Mouse (Mus musculus) layer of hippocampus, adult 2 months (tissue): ENCODE measurements around the gene Zfp148. TPM values are rescaled to one million over a fixed set of nuclear protein-coding genes. Genes with fewer than 3 reads are reported as not detected.

Experiments used
- DNase-seq, 2 experiments: peaks; one replicate each; pipeline ENCODE4 v3.0.0; 2022; ENCODE audit warnings: low spot score in 2 of 2
- H3K27ac ChIP-seq: fragments of 200-600 bp; 2 replicates; pipeline ENCODE4 v1.8.1; 2022
- H3K4me3 ChIP-seq: fragments of 200-600 bp; 2 replicates; pipeline ENCODE4 v1.8.1; 2022; ENCODE audit warnings: mild to moderate bottlenecking
- CTCF ChIP-seq: fragments of 200-600 bp; conservative IDR thresholded peaks from 2 replicates; pipeline ENCODE4 v1.8.1; 2022; ENCODE audit warnings: antibody characterized with exemption, mild to moderate bottlenecking, moderate library complexity
- total RNA-seq, 2 experiments: library from RNA; stranded (reverse); gene quantifications; 2 replicates each; pipeline ENCODE4 v1.2.3; 2021

Gene Zfp148
- total RNA-seq, 2 experiments from 2014 or later = 161 to 166 TPM

- no peak overlapping the region for H3K4me3 ChIP-seq
- no peak for DNase-seq
- H3K27ac ChIP-seq = no peak overlapping the region
- TF ChIP-seq CTCF = no peak
These were observed 73.2 kb downstream of the Zfp148 start for GRCm38 (mm10) chr16:33453826-33454225.

DNA sequence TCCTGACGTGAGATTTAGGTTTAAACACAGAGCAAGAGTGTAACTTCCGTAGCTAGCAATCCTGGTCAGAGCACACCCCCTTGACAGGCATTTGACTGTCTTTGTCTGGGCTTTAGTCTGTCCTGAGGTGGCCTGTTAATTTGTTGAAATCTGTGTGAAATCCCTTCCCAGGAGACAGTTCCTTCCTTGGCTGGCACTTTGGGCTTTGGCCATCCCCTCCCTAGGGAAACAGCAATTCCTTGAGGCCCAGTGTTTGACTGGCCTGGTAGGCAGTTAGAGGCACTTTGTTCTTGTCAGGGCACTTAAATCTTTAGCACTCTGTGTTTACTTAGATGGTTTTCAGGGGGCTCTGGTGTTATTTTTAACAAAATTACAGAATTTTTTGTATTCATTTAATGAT lies 73.7 kb downstream of the Zfp148 start:
- Histone ChIP-seq H3K4me3 (no peak overlapping the region), H3K27ac (no peak overlapping the region)
- DNase-seq = no peak
- TF ChIP-seq CTCF = no peak

- Histone ChIP-seq H3K4me3 (no peak overlapping the region), H3K27ac (no peak overlapping the region)
- no peak for TF ChIP-seq CTCF
- DNase-seq = no peak
These were observed 74.8 kb downstream of the Zfp148 start for GRCm38 (mm10) chr16:33455263-33455910.

GRCm38 (mm10) chr16:33459101-33459500 lies 78.5 kb downstream of the Zfp148 start:
- H3K27ac ChIP-seq = peak overlapping the region; percentile 24; the same call in 1 of the 2 replicates
- no peak for TF ChIP-seq CTCF
- no peak overlapping the region for H3K4me3 ChIP-seq
- no peak for DNase-seq

DNA sequence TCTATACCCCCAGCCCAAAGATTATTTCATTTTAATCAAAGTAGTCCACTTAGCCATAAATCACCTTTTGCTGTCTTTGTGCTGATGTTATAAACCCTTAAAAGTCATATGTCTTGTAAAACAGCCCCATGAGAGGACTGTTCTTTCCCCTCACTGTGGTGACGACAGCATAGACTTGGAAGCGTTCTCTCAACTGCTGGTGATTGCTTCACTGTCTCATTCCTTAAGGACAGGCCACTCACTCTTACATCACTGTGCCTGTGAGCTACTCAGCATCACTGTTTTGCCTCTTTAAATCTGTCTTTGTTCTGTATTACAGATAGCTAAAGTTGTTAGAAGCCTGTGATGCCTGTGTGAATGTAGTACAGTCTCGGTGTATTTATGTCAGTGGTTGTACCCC lies 80.8 kb downstream of the Zfp148 start:
- H3K4me3 ChIP-seq = no peak overlapping the region
- no peak for TF ChIP-seq CTCF
- DNase-seq = peak in 1 of 2 experiments; percentile 5
- H3K27ac ChIP-seq = peak overlapping the region; percentile 28; the same call in 1 of the 2 replicates

DNA sequence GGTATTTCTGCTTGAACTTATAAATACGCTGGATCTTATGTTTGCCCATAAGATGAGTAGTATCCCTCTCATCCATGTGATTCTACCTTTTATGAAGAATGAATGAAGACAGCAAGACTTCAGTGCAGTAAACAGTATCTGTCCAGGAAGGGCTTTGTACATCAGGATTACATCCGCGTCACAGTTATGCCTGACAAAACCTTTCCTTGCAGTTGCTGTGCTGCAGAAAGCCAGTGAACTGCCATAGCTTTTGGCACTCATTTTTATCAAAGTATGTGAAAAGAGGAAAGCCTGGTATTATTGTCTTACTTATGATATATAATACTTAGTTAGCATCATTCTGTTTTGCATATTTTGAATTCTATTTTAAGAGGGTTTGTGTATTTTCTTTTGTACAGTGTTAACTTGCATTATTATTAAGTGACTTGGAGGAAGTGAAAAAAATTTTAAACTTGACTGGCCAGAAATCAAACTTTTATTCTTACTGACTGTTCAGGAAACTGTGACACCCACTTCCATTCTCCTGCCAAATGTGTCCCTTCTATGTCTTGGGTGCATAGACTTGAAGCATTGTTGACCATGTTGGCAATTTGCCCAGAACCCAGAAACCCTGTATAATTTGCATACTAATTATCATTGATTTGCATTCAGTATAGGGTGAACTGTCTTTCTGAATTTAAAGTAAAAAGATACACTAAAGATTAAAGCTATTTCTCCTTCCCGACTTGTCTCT lies 84.0 kb downstream of the Zfp148 start:
- no peak for TF ChIP-seq CTCF
- Histone ChIP-seq H3K27ac (peak overlapping the region; percentile 80), H3K4me3 (no peak overlapping the region)
- peak; percentile 20 to 41 for DNase-seq

DNA sequence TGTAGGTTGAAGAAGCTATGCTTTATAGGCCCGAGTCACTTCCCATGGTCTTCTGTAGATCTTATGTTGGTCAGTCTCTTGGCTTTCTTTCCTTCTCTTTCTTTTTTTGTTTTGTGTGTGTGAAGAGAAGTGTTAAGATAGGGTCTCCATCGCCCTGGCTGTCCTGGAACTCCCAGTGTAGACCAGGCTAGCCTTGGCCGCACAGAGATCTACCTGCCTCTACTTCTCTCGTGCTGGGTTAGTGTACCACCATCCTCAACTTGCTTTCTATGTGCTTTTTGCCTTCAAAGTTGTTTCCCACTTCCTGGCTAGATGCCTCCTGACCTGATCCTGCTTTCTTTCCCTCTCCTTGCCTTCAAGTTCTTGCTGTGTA lies 84.6 kb downstream of the Zfp148 start:
- peak in 1 of 2 experiments; percentile 6 for DNase-seq
- peak overlapping the region; percentile 80 for H3K27ac ChIP-seq
- no peak for TF ChIP-seq CTCF
- H3K4me3 ChIP-seq = no peak overlapping the region

GRCm38 (mm10) chr16:33467451-33467850 lies 86.8 kb downstream of the Zfp148 start:
- DNase-seq = peak in 1 of 2 experiments; percentile 5
- H3K27ac ChIP-seq = peak overlapping the region; percentile 36; the same call in 1 of the 2 replicates
- TF ChIP-seq CTCF = no peak

DNA sequence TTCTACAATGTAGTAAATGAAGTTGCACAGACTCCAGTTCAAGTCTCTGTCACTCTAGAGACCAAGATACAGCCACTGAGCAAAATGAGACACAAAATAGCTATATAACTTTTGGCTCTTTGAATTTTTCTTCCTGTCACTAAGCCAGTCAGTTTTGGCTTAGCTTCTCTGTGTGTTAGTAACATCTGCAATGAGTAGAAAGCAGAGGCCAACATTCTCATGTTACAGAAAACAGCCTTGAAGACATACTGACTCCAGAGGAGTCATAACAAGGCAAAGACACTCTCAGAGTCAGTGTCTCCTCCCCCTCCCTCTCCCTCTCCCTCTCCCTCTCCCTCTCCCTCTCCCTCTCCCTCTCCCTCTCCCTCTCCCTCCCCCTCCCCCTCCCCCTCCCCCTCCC lies 89.3 kb downstream of the Zfp148 start:
- DNase-seq = no peak
- no peak for TF ChIP-seq CTCF
- Histone ChIP-seq H3K4me3 (no peak overlapping the region), H3K27ac (no peak overlapping the region)

More at GRCm38 (mm10) chr16:33467451-33467850, 86.8 kb downstream of the Zfp148 start:
- no peak overlapping the region for H3K4me3 ChIP-seq

DNA sequence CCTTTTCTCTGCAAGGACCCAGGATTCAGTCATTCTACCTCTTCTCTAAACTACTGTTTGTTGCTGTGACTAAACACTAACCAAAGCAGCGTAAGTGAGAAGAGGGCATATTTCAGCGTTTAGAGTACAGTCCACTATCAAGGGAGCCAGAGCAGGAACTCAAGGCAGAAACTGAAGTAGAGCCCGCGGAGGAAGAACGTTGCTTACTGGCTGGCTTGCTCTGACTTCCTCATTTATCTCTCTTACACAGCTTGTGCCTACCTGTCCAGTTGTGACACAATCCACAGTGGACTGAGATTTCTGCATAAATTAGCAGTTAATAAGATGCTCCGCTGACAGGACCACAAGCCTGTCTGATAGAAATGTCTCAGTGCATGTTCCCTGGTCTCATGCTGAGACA lies 93.7 kb downstream of the Zfp148 start:
- TF ChIP-seq CTCF = no peak
- peak in 1 of 2 experiments; percentile 2 for DNase-seq
- H3K4me3 ChIP-seq = no peak overlapping the region
- H3K27ac ChIP-seq = no peak overlapping the region

- H3K27ac ChIP-seq = no peak overlapping the region
- no peak for TF ChIP-seq CTCF
- peak in 1 of 2 experiments; percentile 1 for DNase-seq
- H3K4me3 ChIP-seq = no peak overlapping the region
These were observed 99.3 kb downstream of the Zfp148 start for GRCm38 (mm10) chr16:33479926-33480325.

DNA sequence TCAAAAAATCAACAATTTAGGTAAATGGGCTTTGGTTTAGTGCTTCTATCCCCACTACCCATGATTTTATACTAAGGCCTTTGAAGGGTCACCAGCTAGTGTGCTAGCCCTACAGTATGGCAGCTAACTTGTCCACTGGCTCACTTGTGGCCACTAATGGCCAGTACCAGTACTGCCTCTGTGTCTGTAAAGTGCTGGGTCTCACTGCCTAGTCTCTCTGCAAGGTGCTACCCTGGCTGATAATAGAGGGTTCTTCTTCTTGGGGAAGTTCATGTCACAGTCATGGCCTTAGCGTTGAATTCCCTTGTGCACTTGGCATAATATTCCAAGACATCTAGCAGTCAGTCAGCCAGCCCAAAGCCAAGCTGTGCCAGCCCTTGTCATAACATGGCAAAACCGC lies 100.5 kb downstream of the Zfp148 start:
- TF ChIP-seq CTCF = peak; percentile 77
- Histone ChIP-seq H3K27ac (no peak overlapping the region), H3K4me3 (no peak overlapping the region)
- DNase-seq = peak in 1 of 2 experiments; percentile 9

GRCm38 (mm10) chr16:33482309-33482708 lies 101.7 kb downstream of the Zfp148 start:
- H3K4me3 ChIP-seq = no peak overlapping the region
- no peak for TF ChIP-seq CTCF
- DNase-seq = no peak
- H3K27ac ChIP-seq = no peak overlapping the region
